Mouse (Mus musculus) MEL (cell line): ENCODE results near the gene Rpp25.

Experiments used
- CTCF ChIP-seq, 3 experiments: IDR thresholded peaks in 2 of 3; conservative IDR thresholded peaks in 1 of 3; 2 replicates each; pipeline ENCODE4 v1.5.1; 2011 to 2012; ENCODE audit warnings: low read length in 3 of 3, low read depth in 2 of 3, mild to moderate bottlenecking in 2 of 3, improper control_type of control experiment in 1 of 3, inconsistent platforms in 1 of 3, mixed read lengths in 1 of 3, moderate library complexity in 1 of 3; ENCODE audit not compliant: control insufficient read depth in 1 of 3, insufficient read depth in 1 of 3, poor library complexity in 1 of 3, severe bottlenecking in 1 of 3
- E2F4 ChIP-seq: IDR thresholded peaks from 2 replicates; pipeline ENCODE4 v1.6.1; 2011; ENCODE audit warnings: low read depth, low read length, improper control_type of control experiment, borderline replicate concordance
- ZMIZ1 ChIP-seq: IDR thresholded peaks from 2 replicates; pipeline ENCODE4 v1.6.1; 2012; ENCODE audit warnings: low read depth, mild to moderate bottlenecking, inconsistent platforms, low read length, improper control_type of control experiment, moderate library complexity
- ZNF384 ChIP-seq: IDR thresholded peaks from 2 replicates; pipeline ENCODE4 v1.6.1; 2012; ENCODE audit warnings: low read depth, mild to moderate bottlenecking, inconsistent platforms, low read length, improper control_type of control experiment

DNA sequence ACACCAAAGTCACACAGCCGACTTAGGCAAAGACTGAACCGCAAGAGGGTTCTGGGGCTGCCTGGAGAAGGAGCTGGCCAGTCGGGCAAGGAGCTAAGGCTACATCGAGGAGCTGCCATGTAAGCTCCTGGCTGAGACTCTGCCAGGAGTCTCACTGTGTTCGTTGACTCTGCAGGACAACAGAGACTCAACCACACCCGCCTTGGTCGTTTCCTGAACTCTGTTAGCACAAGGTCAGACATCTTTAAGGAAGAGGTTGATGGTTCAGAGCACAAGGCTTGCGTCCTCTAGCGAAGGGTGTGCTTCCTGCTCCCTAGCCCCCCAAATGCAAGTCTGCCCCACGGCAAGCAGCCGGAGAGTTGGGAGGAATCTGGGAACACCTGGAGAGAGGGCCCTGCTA lies 44.0 kb downstream of the Rpp25 start:
- TF ChIP-seq ZMIZ1 = no peak
- no peak for TF ChIP-seq CTCF (IDR thresholded peaks at IDR 0.05 in 2 of 3, conservative IDR thresholded peaks at IDR 0.05 in 1 of 3; ENCODE audit: control insufficient read depth in 1 of 3, insufficient read depth in 1 of 3, low read depth in 2 of 3, low read length in 3 of 3, poor library complexity in 1 of 3, severe bottlenecking in 1 of 3)
- TF ChIP-seq ZNF384 = no peak
- TF ChIP-seq E2F4 = no peak
